Mouse (Mus musculus) spleen, adult 12 weeks (tissue): ENCODE results near the gene Pakap.

Experiments used
- DNase-seq: peaks from one replicate; pipeline ENCODE4 v3.0.0; 2022; ENCODE audit warnings: low spot score

Gene Pakap

DNA sequence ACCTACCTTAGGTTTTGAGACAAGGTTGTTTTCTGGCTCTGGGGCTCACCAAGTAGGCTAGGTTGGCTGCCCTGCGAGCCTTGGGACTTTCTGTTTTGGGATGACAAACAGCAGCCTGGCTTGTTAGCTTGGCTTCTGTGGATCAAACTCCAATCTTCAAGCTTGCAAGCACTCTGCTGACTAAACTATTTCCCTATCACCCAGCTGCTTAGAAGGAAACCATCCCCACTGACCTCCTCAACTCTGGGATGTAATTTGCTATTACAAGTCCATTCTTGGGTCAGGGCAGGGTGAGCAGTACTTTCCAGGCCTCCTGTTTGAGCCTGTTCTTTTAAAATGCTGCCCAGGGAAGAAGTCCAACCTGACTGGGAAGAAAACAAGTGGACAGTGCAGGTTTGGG lies 196.9 kb downstream of the Pakap start:
- DNase-seq: no peak

DNA sequence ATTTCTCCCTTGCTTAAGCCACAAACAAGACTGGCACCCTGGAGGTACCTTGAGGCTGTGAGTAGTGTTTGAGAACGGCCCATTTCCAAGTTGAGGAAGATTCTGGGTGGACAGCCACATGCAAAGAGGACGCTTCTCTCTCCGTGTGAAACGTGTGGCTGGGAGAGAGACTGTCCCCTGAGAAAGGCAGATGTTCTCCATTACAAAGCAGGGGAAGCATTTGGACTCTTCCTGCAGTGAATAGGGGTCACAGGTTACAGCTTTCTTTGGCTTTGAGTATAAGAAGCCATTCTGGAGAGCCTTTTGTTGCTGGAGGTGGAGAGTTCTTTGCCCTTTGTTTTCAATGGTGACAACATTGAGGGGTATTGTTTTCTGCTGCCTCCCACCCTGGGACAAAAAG lies 197.8 kb downstream of the Pakap start:
- no peak for DNase-seq

DNA sequence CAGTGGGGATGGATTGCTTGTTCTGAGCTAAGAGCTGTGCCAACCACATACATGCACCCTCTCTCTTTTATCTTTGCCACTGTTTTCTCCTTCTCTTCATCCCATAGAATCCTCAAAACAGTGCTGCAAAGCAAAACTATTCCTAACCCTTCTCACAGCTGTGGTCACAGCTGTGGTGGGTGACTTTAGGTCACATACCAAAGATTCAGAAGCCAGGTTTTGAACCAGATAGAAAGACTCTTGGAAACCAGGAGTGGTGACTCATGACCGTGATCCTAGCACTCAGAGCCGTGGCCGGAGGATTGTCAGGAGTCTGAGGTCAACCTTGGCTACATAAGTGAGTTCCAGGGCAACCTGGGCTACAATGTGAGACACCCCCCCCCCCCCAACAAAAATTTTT lies 201.0 kb downstream of the Pakap start:
- no peak for DNase-seq

DNA sequence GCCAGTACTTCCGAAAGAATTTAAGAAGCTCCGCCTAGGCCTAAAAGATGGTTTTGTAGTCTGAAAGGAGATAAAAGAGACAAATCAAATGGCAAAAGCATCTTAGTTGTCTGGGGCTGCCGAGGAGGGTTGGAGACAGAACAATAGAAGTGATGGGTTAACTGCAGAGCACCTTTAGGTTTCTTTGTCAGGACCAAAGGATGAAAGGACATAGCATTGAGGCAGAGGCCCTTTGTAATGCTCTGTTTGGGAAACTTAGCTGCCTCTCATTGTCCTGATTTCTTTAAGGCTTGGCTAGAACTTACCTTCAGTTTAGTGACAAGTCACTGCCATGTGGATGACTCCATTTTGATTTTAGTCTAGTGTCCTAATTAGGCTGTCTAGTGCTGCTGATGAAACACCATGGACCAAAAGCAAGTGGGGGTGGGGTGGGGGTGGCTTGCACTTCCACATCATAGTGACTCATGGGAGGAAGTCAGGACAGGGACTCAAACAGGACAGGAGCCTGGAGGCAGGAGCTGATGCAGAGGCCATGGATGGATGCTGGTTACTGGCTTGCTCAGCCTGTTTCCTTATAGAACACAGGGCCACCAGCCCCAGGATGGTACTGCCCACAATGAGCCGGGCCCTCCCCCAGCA lies 202.3 kb downstream of the Pakap start:
- no peak for DNase-seq

DNA sequence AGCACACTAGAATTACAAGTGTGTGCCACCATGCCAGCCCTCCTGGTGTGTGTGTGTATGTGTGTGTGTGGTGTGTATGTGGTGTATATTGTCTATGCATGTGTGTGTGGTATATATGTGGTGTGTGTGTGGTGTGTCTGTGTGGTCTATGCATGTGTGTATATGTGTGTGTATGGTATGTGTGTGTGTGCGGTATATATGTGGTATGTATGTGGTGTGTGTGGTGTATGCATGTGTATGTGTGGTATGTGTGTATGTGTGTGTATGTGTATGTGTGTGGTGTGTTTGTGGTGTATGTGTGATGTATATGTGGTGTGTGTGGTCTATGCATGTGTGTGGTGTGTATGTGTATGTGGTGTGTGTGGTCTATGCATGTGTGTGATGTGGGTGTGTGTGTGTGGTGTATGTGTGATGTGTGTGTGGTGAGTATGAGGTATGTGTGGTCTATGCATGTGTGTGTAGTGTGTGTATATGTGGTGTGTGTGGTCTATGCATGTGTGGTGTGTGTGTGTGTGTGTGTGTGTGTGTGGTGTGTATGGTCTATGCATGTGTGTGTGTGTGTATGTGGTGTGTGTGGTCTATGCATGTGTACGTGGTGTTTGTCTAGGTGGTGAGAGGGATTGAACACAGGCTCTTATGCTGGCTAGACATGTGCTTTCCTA lies 203.7 kb downstream of the Pakap start:
- no peak for DNase-seq

DNA sequence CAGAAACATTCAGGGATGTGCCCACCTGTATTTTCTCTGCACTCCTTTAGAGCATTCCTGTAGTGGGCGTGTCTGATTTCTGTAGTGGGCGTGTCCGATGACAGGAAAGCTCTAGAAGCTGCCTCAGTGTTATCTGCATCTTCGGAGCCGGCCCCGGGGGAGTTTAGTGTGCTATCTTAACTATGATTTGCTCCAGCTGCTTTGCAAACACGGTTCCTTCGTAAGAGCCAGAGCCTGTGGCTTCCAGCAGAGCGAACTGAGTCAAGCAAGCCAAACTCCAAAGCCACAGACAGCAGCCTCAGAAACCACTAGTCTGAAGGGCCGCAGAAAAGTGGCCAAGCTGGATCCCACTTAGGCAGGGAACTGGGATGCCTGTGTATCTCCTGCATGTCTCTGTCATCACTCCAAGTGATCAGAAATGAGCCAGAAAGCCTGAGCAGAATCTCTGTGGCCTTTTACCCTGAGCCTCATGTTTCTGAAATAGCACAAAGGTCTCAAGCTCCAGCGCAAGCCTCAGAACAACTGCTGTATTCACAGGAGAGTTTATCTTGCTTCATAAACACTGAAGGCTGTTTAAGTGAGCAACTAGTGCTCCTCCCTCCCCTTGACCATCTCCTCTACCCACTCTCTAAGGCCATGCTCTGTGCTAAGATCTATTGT lies 205.0 kb downstream of the Pakap start:
- DNase-seq: no peak

DNA sequence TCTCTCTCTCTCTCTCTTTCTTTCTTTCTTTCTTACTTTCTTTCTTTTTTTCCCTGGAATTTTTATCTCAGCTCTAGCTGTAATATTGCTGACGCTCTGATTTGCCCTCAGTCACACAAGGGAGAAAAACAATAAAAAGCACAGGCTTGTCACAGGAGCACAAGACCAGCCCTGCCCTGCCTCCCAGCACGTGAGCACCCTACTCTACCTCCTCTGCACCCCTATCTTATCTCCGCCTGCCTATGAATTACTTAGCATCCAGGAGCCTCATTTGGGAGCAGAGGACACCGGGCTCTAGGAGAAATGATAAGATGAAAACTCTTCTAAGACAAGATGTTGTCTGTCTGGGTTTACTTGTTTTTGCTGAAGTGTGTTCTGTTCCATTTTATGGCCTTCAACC lies 206.5 kb downstream of the Pakap start:
- DNase-seq: no peak

DNA sequence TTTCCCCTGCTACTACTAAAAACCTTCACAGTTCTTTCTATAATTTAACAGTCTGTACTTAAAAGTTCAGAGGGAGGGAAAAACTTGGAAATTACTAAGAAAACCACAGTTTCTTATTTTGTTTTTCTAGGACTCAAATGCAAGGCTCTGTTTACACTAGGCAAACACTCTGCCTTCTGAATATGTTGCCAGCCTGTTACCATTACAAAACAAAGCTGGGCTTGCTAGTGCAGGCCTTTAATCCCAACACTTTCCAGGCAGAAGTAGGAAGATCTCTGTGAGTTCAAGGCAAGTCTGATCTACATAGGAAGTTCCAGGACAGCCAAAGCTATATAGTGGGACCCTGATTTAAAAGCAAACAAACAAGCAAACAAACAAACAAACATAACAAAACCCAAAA lies 207.6 kb downstream of the Pakap start:
- no peak for DNase-seq

DNA sequence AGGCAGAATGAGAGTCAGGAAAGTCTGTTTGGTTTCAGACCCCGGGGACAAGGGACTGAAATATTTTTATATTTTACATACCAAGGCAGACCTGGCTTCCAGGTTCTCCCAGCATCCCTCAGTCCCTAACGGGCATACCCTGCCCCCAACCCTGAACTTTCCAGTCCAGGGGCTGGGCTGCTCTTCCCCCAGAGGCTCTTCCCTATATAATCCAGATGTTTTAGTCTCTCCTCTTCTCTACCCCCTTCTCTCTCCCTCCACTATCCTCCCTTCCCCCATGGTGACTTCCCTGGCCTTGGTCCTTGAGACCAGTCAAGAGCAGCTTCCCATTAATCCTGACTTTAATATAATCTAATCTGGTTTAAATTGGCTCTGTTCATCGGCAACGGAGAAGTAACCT lies 212.4 kb downstream of the Pakap start:
- no peak for DNase-seq

DNA sequence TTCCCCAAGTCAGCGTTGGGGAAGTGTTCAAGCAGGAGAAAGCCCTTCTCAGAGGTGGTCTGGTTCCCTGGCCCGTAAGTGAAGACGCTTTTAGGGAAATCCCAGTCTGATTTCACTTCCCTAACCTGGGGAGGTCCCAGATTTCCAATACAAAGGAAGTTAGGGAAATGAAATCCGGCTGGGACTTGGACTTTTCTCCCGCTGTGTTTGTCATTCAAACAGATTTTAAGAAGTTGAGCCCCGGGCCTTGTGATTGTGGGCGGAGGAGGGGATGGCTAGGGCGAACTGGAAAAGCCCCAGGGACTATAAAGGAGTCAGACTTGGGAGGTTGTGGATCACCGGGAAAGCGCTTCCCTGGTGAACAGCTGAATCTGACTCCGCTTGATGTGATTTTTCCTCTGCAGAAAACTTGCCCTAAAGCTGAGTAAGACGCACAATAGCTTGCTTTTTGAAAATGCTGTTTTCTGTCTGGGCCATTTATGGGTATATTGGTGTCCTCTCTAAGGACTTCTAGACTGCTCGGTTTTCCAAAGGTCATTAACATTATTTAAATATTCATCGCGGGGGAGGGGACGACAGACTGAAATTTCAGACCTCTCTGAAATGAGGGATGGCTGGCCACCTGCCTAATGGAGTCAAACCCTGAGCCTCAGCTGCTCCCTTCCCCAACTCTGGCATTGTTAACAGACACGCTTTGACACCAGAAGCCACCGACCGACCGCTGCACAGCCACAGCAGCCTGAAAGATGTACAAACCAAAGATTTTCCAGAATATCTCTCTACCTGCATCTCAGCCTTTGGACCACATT lies 213.1 kb downstream of the Pakap start:
- DNase-seq: no peak

DNA sequence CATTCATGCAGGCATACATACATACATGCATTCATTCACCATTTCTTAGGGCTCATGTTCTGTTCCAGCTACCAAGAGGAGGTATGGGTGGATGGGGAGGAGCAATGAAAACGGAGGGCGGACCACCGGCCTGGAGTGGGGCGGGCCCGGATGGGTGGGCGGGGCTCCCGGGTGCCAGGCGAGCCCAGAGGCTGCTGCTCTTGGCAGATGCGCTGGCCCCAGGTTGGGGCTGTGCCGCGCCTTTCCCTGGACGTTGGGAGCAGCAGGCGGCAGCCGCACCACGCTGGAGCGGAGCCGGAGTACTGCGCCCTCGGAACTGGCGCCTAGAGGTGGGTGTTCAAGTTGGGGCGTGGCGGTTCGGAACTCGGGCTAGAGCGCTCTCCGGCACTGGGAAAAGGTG lies 214.0 kb downstream of the Pakap start:
- peak; percentile 19 for DNase-seq

DNA sequence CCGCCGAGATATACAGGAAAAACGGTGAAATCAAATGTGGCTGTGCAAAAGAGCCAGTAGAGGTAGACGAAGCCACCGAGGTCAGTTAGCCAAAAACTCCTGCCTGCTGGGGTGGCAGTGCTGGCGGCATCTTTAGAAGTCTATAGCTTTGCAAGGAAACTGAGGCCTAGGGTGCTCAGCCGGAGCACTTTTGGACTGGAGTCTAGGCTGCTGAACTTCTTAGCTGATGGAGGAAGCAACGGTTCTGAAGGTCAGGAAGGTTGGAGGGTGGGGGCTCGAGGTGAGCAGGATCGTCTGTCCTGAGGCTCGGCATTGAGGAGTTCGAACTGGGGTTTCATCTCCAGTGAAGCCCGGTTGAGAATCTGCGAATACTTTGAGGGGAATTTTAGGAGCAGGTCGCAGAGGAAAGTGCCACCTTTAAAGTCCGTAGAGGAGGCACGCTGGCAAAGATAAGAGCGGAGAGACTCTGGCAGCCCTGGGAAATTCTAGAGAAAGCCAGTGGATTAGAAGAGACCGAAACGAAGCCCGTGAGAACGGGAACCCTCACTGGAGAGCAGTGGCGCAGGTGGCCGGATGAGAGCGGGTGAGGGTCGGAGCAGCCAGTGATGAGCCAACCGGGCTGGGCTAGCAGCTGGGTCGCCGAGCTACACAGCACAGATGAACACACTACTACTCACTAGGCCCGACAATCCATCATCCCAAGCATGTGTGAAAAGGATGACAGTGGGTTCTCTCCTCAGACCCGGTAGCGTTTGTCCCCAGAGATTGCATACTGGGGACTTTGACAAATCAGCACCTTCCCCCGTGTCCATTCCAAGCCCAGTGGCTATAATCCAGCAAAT lies 214.8 kb downstream of the Pakap start:
- no peak for DNase-seq

DNA sequence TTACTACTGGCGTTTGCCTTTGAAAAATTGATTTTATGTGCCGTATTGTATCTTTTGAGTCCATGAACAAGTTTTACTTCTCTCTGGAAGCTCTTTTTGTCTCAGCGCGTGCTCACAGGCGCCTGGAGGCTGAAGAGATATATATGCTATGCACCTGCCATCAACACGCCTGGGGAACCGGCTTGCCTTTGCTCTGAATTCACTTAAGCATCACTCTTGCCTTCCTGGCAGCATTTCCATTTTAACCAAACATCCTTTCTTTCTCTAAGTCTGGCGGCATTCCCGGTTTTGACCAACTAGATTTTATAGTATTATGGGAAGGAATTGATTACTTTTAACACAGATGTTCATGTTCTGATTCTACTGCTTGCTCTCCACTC lies 215.4 kb downstream of the Pakap start:
- DNase-seq: no peak

DNA sequence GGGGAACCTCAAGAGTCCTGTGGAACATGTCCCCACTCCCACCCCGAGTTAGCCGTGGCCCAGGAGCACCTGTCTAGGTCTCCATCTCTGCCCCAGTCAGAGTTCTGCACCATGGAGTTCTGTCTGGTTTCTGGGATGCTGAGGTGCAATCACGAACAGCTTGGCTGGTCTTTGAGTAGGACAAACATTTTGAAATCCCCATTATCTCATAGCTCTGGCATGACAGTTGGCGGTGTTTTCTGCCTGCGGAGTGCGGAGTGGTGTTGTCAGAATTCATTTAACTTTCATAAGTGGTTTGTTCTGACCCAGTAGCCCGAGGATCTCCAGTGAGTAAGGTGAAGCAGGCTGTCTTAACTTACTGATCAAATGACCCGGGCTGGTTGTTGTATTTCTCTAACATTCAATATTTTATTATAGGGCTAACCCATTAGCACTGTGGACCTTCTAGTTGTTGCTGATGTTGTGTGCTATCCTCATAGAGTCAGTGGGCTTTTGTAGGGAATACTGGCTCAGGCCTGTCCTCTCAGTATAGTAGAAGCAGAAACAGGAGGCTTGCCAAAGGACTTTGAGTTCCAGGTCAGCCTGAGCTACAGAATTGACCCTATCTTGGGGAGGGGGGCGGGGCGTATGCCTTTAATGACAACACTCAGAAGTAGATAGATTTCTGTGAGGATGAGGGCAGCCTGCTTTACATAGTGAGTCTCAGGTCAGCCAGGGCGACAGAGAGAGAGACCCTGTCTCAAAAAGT lies 216.0 kb downstream of the Pakap start:
- no peak for DNase-seq

DNA sequence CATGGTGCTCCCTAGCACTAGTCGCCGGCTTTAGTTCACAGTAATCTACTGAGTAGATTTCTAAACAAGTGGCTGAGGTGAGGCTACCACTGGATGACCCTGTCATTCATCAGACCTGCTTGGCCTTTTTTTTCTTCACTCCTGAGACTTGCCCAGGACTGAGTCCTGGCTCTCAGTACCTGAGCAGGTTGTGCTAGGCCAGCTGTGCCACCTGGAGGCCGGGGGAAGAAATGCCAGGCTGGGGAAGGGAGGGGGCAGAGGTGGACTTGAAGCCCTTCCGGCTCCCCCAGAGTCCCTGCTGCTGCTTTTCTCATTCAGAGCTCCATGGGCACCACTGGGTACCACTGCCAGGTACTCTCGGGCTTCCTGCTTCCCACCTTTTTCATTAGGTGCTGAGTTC lies 220.7 kb downstream of the Pakap start:
- DNase-seq: no peak

DNA sequence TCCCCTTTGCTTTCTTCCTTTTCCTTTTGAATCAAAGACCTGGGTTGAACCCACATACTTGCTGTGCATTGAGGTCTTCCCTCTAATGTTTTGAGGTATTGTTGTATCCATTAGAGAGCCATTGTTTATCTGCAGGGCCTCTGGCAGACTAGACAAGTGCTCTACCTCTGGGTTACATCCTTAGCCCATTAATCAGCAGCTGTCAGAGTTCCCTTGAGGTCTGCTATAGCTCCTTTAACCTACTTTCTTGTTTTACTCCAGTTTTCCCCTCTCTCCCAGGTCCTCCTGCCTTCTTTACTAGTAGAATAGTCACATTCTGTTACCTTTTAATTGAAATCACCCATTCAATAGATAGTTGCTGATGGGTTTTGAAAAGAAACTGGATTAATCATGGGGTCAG lies 221.1 kb downstream of the Pakap start:
- DNase-seq: no peak

DNA sequence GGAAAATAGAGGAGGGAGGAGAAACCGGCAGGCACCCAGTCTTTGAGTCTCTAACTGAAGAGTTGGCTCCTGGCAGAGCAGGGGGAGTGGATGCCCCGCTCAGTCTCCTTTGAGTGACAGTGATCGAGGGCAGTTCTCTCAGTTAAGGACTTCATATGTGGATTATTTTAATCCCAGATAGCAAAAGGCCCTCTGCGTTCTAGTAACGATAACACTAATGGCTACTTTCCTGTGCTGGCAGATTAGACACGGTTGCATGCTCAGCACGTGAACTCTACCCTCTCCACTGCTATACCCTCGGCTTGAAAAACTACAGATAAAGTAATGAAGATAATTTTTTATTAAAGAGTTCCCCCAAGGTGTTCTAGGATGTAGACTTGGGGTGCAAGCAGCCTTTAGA lies 226.0 kb downstream of the Pakap start:
- DNase-seq: no peak

DNA sequence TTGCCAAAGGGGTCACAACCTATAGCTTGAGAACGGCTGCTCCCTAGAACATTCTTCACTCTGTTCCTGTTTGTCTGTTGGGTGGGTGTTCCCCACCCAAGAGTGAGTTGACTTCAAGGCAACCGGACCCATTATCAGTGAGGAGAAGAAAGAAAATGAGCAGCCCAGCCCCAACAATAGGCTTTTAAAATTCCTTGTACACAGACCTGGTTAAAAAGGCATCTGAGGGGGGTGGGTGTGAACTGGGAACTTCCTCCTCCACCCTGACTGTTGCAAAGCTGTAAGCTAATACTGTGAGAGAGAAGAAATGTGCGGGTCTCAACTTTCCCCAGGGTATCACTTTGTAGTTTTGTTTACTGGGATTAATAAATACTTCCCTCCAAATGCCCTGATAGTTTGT lies 226.6 kb downstream of the Pakap start:
- no peak for DNase-seq

DNA sequence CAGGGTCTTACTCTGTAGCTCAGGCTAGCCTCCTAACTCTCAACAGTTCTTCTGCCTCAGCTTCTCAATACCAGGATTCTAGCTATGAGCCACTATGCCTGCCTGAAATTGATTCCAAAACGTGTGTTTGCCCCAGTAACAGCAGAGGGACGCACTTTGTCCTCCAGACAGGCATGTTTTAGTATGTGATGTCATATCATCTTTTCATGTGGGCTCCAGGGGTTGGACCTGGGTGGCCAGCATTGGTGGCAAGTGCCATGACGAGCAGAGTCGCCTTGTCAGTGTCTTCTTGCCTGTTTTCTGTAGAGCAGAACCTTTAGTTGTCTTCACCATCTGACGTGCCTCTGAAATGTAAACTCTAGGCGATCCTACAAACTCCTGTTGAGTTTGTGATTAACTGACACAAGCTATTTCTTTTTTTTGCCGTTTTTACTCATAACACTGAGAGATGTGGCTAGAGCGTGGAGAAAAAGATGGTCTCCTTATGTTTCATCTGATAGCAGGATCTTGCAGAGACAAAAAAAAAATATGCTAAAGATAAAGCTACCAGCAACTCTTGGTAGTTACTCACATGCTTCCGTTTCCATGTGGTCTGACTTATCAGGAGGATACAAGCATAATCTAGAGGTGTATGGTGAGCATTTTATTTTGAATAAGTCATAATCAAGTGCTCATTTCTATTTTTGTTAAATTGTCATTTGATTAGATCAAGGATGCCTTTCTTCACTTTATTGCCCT lies 229.7 kb downstream of the Pakap start:
- no peak for DNase-seq

DNA sequence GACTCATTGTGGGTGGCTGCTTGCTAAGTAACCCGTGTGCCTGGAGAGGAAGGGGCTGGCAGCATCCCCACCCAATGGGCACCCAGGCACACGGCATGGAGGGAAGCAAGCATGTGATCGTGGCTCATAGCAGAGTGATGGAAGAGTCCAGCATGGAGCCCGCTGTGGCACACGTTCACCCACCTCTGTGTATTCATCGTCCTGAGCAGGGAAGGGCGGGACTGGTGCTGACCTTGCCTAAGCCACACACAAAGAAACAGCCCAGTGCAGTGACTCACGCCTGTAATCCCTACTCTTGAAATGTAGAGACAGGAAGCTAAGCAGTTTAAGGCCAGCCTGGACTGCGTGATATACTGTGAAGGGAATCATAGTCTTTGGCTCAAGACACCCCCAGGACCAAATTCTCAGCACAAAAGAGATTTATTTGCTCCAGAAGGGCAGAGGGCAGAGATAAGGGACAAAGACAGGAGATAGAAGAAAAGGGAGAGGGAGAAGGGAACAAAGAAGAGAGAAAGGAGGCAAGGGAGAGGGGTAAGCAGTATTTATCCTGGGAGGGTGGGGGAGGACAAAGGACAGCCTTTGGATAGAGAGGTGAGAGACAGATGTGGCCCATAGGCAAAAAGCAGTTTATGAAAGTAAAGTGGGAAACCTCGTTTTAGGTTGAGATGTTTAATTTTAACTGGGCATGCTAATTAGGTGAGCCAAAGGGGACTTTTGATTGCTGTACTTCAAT lies 230.5 kb downstream of the Pakap start:
- DNase-seq: no peak
